Mouse (Mus musculus) kidney, postnatal 4 days (tissue): ENCODE measurements around the gene Zfyve9.

Source experiments
- DNase-seq, 2 experiments: peaks; one replicate each; pipeline ENCODE4 v3.0.0; 2021; ENCODE audit warnings: mixed read lengths in 2 of 2

Zfyve9 gene

GRCm38 (mm10) chr4:108608651-108609050 lies 171.9 kb downstream of the Zfyve9 start:
- DNase-seq: no peak

GRCm38 (mm10) chr4:108601870-108602269 lies 178.7 kb downstream of the Zfyve9 start:
- DNase-seq: no peak

- no peak for DNase-seq
Measured at GRCm38 (mm10) chr4:108598306-108598705, 182.3 kb downstream of the Zfyve9 start.

- DNase-seq: no peak
Measured at GRCm38 (mm10) chr4:108595785-108596184, 184.8 kb downstream of the Zfyve9 start.

GRCm38 (mm10) chr4:108593376-108593775 lies 187.2 kb downstream of the Zfyve9 start:
- no peak for DNase-seq
